Mouse (Mus musculus) intestine, embryonic 15.5 days (tissue): ENCODE results near the gene Rpap3. TPM values are rescaled to one million over a fixed set of nuclear protein-coding genes. Genes with fewer than 3 reads are reported as not detected.

Source experiments
- ATAC-seq: fragments of 200-750 bp; cut with Nextera tagmentation; 2 replicates; pipeline ENCODE4 v1.8.0; 2017; ENCODE audit warnings: moderate TSS enrichment, moderate library complexity
- H3K27ac ChIP-seq: fragments of 300-500 bp; sonication (generic); 2 replicates; pipeline ENCODE4 v1.5.1; 2015; ENCODE audit warnings: mild to moderate bottlenecking, inconsistent platforms
- H3K27me3 ChIP-seq: fragments of 300-500 bp; sonication (generic); replicated peaks from 2 replicates; pipeline ENCODE4 v1.6.1; 2015; ENCODE audit warnings: inconsistent platforms
- H3K36me3 ChIP-seq: fragments of 300-500 bp; sonication (generic); 2 replicates; pipeline ENCODE4 v1.6.1; 2015; ENCODE audit warnings: inconsistent platforms
- H3K4me1 ChIP-seq: fragments of 300-500 bp; sonication (generic); replicated peaks from 2 replicates; pipeline ENCODE4 v1.6.1; 2015; ENCODE audit warnings: inconsistent platforms
- H3K4me2 ChIP-seq: fragments of 300-500 bp; sonication (generic); replicated peaks from 2 replicates; pipeline ENCODE4 v1.6.1; 2015; ENCODE audit warnings: mild to moderate bottlenecking, inconsistent platforms
- H3K4me3 ChIP-seq: fragments of 300-500 bp; sonication (generic); replicated peaks from 2 replicates; pipeline ENCODE4 v1.5.1; 2015; ENCODE audit warnings: inconsistent platforms
- H3K9ac ChIP-seq: fragments of 300-500 bp; sonication (generic); 2 replicates; pipeline ENCODE4 v1.6.1; 2015; ENCODE audit warnings: inconsistent platforms
- H3K9me3 ChIP-seq: fragments of 300-500 bp; sonication (generic); 2 replicates; pipeline ENCODE4 v1.6.1; 2016; ENCODE audit warnings: inconsistent platforms
- WGBS: fragments of 180-500 bp; shearing (Covaris S2); methylation state at CpG from one replicate; pipeline ENCODE4 v1.1.7; 2015; 5-methylcytosine and 5-hydroxymethylcytosine counted together
- polyA plus RNA-seq: library from polyadenylated mRNA; unstranded; fragments of >200 nt; fragmentation: Nextera tagmentation; extraction: Ambion mirVana; gene quantifications from 2 replicates; pipeline ENCODE4 v1.2.1, GENCODE M21; 2015

Gene Rpap3
- polyA plus RNA-seq, 1 experiment from 2014 or later: 24.0 TPM

DNA sequence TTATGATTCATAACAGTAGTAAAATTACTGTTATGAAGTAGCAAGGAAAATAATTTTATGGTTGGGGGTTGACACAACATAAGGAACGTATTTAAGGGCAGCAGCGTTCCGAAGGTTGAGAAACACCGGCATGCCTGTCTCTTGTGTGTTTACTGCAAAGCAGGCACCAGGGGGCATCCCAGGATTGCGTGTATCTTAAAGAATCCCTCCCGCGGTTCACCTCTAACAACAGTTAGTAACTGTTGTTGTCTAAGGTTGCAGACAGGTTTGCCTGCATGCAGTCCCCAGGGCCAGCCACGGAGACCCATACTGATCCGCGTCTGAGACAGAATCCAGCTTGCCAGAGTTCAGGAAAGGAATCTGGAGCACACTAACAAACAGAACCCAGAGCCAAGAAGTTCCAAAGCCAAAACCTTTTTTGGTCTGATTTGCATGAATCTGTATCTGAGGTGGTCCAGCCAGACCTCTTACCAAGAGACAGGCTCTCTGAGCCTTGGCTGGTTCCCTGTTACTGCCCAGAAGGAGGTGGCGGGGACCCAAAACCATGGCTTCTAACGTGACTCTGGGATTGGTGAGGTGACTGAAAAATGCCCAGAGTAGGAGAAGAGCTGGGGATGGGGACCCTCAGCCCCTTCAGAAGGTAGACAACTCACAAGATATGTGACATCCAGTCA lies 12.4 kb upstream of the Rpap3 start:
- Histone ChIP-seq H3K9ac (no peak overlapping the region), H3K4me1 (no peaks in the 10 kb centered on the region), H3K27me3 (no peaks in the 10 kb centered on the region), H3K36me3 (no peaks in the 10 kb centered on the region), H3K9me3 (no peaks in the 10 kb centered on the region), H3K27ac (no peak overlapping the region), H3K4me2 (no peak overlapping the region), H3K4me3 (no peak overlapping the region)
- WGBS: 21% methylated on average over 12 of the region's 12 CpGs
- ATAC-seq: peak; percentile 41; the same call in 1 of the 2 replicates

DNA sequence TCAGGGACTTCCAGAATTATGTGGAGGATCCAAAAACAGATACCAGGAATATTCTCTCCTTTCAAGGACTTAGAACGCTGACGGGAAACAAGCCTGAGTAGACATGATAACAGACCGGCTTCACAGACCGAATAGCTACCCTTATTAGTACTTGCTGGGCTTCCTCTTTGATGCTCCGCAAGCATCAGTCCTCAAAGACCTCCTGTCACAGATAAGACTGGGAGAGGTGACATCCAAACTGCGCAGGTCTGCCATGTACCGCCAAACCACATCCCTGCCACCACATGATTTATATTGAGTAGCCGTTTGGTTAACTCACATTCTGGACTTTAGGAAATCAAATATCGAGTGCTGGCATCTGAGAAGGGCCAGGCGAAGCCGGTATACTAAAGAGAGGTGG lies 11.2 kb upstream of the Rpap3 start:
- no peaks in the 10 kb centered on the region for H3K4me1 ChIP-seq
- no peaks in the 10 kb centered on the region for H3K27me3 ChIP-seq
- no peaks in the 10 kb centered on the region for H3K9me3 ChIP-seq
- no peaks in the 10 kb centered on the region for H3K36me3 ChIP-seq
- ATAC-seq: no peak
- 85% methylated on average over 11 of the region's 11 CpGs for WGBS
- H3K9ac ChIP-seq: no peak overlapping the region
- no peak overlapping the region for H3K27ac ChIP-seq
- H3K4me3 ChIP-seq: no peak overlapping the region
- H3K4me2 ChIP-seq: no peak overlapping the region

DNA sequence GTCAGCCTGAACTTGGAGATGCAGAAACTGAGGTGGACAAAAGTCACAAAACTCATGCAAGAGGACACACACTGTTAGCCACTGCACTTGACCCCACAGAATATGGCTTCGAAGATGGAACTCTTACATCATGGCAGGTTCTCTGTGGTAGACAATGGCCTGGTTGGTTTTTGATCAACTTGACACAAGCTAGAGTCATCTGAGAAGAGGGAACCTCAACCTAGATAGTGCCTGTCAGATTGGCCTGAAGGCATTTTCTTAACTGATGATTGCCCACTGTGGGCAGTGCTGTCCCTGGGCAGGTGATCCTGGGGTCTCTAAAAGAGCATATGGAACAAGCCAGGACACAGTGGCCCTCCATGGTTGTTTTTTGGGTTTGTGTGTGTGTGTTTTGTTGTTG lies 10.1 kb upstream of the Rpap3 start:
- no peaks in the 10 kb centered on the region for H3K4me1 ChIP-seq
- H3K9ac ChIP-seq: no peak overlapping the region
- H3K4me3 ChIP-seq: no peak overlapping the region
- no peak for ATAC-seq
- no peak overlapping the region for H3K4me2 ChIP-seq
- H3K9me3 ChIP-seq: no peaks in the 10 kb centered on the region
- no peak overlapping the region for H3K27ac ChIP-seq
- whole genome bisulfite sequencing: 89% methylated on average over 1 of the region's 1 CpGs
- no peaks in the 10 kb centered on the region for H3K36me3 ChIP-seq
- H3K27me3 ChIP-seq: no peaks in the 10 kb centered on the region

DNA sequence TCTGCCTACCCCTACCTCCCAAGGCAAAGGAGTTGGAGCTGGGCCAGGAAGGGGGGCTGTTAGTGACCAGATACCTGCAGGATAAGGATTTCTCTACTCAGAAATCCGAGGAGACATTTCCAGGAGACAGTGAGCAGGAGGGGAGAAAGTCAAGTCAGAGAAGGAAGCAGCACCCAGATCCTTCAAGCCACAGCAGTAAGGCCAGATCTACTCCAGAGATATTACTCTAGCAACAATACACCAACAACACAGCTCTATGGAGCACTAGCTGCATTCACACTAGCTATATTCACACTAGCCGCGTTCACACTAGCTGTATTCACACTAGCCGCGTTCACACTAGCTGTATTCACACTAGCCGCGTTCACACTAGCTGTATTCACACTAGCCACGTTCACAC lies 9.5 kb upstream of the Rpap3 start:
- Histone ChIP-seq H3K9ac (no peak overlapping the region), H3K27me3 (no peaks in the 10 kb centered on the region), H3K27ac (no peak overlapping the region), H3K4me3 (no peak overlapping the region), H3K4me1 (no peaks in the 10 kb centered on the region), H3K4me2 (no peak overlapping the region), H3K36me3 (no peaks in the 10 kb centered on the region), H3K9me3 (no peaks in the 10 kb centered on the region)
- no peak for ATAC-seq
- WGBS: 88% methylated on average over 8 of the region's 8 CpGs

DNA sequence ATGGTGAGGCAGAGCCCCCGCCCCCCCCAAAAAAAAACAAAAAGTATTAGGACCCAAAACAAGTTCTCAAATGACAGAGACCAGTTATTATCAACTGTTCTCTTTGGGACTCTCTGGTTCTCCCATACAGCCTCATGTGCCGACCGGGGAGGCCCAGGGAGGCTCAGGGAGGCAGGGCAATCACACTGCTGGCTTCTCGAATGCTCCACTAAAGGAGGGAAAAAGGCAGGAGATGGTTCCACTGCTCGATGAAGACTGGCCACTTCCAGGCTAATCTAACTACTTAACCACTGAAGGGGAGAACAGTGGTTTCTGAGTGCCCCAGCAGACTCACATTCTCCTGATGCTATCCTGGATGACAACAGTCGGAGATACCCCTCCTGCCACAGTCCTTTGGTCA lies 6.9 kb upstream of the Rpap3 start:
- Histone ChIP-seq H3K9me3 (no peaks in the 10 kb centered on the region), H3K27ac (no peak overlapping the region), H3K4me3 (no peak overlapping the region), H3K27me3 (no peaks in the 10 kb centered on the region), H3K4me1 (no peaks in the 10 kb centered on the region), H3K36me3 (no peaks in the 10 kb centered on the region), H3K4me2 (no peak overlapping the region), H3K9ac (no peak overlapping the region)
- 61% methylated on average over 6 of the region's 6 CpGs for WGBS
- no peak for ATAC-seq

DNA sequence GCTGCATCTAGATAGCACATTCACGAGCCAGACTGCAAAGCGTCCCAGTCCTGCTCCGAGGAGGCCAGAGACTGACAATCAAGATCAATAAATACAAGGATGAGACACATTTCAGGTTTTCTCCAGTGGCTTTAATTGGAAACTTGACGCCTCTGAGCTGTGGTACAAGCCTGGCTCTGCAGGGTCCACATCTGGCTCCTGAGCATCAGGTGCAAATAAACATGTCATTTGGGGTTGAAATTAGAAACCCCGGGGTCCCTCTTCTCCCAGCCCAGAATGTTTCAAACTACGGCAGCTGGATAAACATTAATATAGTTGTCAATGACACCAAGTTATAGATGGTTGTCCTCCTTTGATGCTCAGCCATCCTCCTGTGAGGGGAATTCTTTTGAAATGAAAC lies 5.3 kb upstream of the Rpap3 start:
- Histone ChIP-seq H3K9ac (no peak overlapping the region), H3K9me3 (no peaks in the 10 kb centered on the region), H3K36me3 (no peaks in the 10 kb centered on the region), H3K4me2 (no peak overlapping the region), H3K4me3 (no peak overlapping the region), H3K27me3 (no peaks in the 10 kb centered on the region), H3K4me1 (no peaks in the 10 kb centered on the region), H3K27ac (no peak overlapping the region)
- 64% methylated on average over 6 of the region's 6 CpGs for WGBS
- no peak for ATAC-seq

DNA sequence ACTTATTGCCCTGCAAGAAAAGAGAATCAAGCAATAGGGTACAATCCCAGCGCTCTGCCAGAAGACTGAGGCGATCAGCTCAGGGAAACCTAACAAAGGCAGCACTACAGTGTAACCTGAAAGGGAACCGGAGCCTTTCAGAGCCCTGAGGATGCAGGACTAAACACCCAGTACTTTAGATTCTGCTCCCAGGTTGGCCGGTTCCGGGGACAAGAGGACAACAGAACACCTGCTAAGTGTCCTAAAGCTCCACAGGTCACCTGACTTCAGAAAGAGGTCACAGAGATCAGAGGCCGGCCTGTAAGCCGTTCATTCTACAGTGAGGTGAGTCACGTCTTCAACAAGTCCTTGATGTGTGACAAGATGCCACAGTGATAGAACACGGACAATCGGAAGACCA lies 9.0 kb downstream of the Rpap3 start:
- H3K9ac ChIP-seq: no peak overlapping the region
- H3K27me3 ChIP-seq: no peaks in the 10 kb centered on the region
- H3K36me3 ChIP-seq: peaks cover 29% of the 10 kb centered on the region
- H3K4me2 ChIP-seq: no peak overlapping the region
- no peaks in the 10 kb centered on the region for H3K4me1 ChIP-seq
- ATAC-seq: no peak
- H3K27ac ChIP-seq: no peak overlapping the region
- WGBS: 89% methylated on average over 10 of the region's 10 CpGs
- no peaks in the 10 kb centered on the region for H3K9me3 ChIP-seq
- no peak overlapping the region for H3K4me3 ChIP-seq

DNA sequence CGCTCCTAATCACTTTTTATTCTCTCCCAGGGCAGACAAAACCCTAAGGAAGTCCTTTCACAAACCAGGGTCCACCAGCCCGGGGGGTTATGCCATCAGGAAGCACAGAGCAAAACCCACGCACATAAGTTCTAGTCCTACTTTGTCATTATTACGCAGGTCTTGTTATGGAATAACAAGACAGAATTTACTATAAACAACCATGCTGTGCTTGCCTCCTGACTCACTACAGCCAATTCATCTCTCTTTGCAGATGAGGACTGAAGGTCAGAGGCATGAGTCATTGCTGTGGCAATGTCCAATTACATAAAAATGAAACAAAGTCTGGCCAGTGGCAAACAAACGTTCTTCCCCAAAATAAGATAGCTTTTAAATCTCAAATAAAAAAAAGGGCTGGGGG lies 12.2 kb downstream of the Rpap3 start:
- Histone ChIP-seq H3K27me3 (no peaks in the 10 kb centered on the region), H3K9me3 (no peaks in the 10 kb centered on the region), H3K4me2 (no peak overlapping the region), H3K27ac (no peak overlapping the region), H3K4me3 (no peak overlapping the region), H3K4me1 (no peaks in the 10 kb centered on the region), H3K9ac (no peak overlapping the region), H3K36me3 (peaks cover 18% of the 10 kb centered on the region)
- ATAC-seq: no peak
- WGBS: 82% methylated on average over 5 of the region's 5 CpGs

DNA sequence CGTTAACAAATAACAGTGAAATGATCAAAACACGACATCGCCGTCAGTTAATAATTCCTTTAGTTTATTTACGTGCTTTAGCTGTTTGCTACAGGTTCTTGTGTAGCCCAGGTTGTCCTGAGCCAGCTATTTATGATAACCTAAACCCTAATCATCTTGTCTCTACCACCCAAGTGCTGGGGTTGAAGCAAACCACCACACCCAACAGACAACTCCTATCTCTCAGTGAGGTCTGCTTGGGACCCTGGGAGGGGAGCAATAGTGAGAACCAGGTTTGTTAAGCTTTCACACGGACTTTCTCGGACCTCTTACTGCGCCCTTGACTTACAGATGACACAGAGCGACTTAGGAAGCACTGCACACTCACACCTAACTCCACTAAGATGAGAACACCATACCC lies 21.5 kb downstream of the Rpap3 start:
- no peaks in the 10 kb centered on the region for H3K4me1 ChIP-seq
- H3K4me2 ChIP-seq: no peak overlapping the region
- no peak overlapping the region for H3K4me3 ChIP-seq
- no peaks in the 10 kb centered on the region for H3K9me3 ChIP-seq
- 92% methylated on average over 9 of the region's 9 CpGs for WGBS
- H3K27ac ChIP-seq: no peak overlapping the region
- H3K36me3 ChIP-seq: peaks cover 33% of the 10 kb centered on the region
- ATAC-seq: no peak
- H3K27me3 ChIP-seq: no peaks in the 10 kb centered on the region
- H3K9ac ChIP-seq: no peak overlapping the region

DNA sequence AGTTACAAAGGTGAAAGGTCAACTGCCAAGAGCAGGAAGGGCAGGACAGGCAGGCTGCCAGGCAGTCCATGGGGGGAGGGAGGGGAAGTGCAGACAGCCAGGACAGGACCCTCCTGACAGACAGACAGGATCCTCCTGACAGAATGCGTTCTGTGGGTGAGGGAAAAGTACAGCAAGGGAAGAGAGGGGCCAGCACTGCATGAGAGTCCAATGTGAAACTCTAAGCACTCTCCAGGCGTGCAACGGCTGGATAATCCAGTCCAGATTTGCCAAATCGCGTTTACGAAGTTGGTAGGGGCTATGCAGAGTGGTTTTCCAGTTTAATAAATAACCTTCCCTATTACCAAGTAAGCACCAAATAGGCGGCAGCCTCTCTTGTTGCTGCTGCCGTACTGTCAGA lies 23.6 kb downstream of the Rpap3 start:
- Histone ChIP-seq H3K9me3 (no peaks in the 10 kb centered on the region), H3K27ac (no peak overlapping the region), H3K27me3 (no peaks in the 10 kb centered on the region), H3K4me3 (no peak overlapping the region), H3K4me1 (no peaks in the 10 kb centered on the region), H3K36me3 (peaks cover 43% of the 10 kb centered on the region), H3K4me2 (no peak overlapping the region), H3K9ac (no peak overlapping the region)
- ATAC-seq: no peak
- WGBS: 63% methylated on average over 8 of the region's 8 CpGs

DNA sequence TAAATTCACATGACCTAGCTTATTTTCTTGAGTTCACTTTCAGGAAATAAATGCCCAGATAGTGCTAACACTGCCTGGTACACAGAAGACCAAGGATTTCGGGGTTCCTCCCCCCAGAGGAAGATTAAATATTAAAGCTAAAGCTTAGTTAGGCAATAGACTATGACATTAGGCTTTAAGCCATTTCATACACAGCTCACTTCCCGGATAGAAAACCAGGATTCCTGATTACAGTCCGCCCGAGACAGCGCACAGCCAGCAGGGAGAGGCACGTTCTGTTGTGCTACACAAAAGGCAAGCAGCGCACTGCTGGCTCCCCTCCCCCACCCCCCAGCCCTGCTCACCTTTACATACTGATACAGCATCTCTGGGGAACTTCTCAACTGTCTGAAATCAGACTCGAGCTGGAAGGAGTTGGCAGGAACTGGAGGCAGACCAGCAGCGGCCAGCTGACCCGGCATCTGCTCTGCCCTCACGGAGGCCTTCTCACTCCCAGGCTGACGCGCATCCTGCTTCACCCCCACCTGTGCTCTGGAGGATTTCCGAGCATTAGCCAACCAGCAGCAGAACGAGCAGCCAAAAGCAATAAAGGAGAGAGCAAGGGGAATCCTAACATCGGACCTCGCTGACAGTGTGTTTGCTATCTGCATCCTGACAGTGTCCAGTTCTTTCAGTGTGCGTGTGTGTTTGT lies 25.5 kb downstream of the Rpap3 start:
- ATAC-seq: no peak
- H3K9ac ChIP-seq: no peak overlapping the region
- H3K4me2 ChIP-seq: no peak overlapping the region
- no peaks in the 10 kb centered on the region for H3K27me3 ChIP-seq
- WGBS: 69% methylated on average over 18 of the region's 18 CpGs
- H3K36me3 ChIP-seq: peaks cover 41% of the 10 kb centered on the region
- peak overlapping the region; percentile 5; the same call in 1 of the 2 replicates for H3K27ac ChIP-seq
- H3K4me1 ChIP-seq: no peaks in the 10 kb centered on the region
- H3K4me3 ChIP-seq: no peak overlapping the region
- H3K9me3 ChIP-seq: no peaks in the 10 kb centered on the region

DNA sequence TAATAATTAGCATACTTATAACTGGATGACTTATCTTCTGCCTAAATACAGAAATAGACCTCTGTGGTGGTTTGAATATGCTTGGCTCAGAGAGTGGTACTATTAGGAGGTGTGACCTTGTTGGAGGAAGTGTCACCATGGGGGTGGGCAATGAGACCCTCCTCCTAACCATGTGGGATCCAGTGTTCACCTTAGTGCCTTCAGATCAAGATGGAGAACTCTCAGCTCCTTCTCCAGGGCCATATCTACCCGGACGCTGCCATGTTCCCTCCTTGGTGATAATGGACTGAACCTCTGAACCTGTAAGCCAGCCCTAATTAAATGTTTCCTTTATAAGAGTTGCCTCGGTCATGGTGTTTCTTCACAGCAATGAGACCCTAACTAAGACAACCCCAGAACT lies 28.3 kb downstream of the Rpap3 start:
- H3K27ac ChIP-seq: no peak overlapping the region
- no peak for ATAC-seq
- WGBS: 94% methylated on average over 3 of the region's 3 CpGs
- H3K36me3 ChIP-seq: peaks cover 39% of the 10 kb centered on the region
- H3K4me2 ChIP-seq: no peak overlapping the region
- H3K9me3 ChIP-seq: no peaks in the 10 kb centered on the region
- no peak overlapping the region for H3K4me3 ChIP-seq
- no peaks in the 10 kb centered on the region for H3K27me3 ChIP-seq
- no peak overlapping the region for H3K9ac ChIP-seq
- no peaks in the 10 kb centered on the region for H3K4me1 ChIP-seq

DNA sequence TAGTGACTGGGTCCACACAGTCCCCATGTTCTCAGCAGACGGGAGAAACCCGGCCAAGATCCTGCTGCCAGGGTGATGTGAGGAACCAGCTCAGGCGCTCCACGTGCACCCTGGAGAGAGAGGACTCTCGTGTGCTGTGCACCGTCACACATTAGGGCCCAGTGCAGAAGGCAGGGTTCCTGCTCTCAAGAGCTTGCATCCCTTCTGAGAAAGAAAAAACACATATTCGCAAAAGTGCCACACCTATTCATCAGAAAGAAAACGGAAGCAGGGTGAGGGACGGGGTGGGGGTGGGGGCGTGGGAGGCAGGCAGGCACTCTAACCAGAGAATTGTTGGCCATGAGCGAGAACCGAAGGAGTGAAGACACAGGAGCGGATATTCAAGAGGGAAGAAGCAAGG lies 29.7 kb downstream of the Rpap3 start:
- H3K27ac ChIP-seq: no peak overlapping the region
- H3K4me1 ChIP-seq: no peaks in the 10 kb centered on the region
- H3K9me3 ChIP-seq: no peaks in the 10 kb centered on the region
- H3K4me2 ChIP-seq: no peak overlapping the region
- no peak for ATAC-seq
- no peak overlapping the region for H3K9ac ChIP-seq
- no peak overlapping the region for H3K4me3 ChIP-seq
- WGBS: 87% methylated on average over 13 of the region's 13 CpGs
- no peaks in the 10 kb centered on the region for H3K27me3 ChIP-seq
- H3K36me3 ChIP-seq: peaks cover 33% of the 10 kb centered on the region
